Mouse (Mus musculus): Measurements from ENCODE around the gene 9930104L06Rik.

9930104L06Rik gene

GRCm38 (mm10) chr4:124962576-124962975 lies 25.7 kb downstream of the 9930104L06Rik start:
- no peak for DNase-seq

- no peak for DNase-seq
These were observed 28.2 kb downstream of the 9930104L06Rik start for GRCm38 (mm10) chr4:124964912-124965599.

- DNase-seq, result no peak
These were observed 31.9 kb downstream of the 9930104L06Rik start for GRCm38 (mm10) chr4:124968711-124969110.

GRCm38 (mm10) chr4:124969219-124969848 lies 32.5 kb downstream of the 9930104L06Rik start:
- DNase-seq, result no peak

- no peak for DNase-seq
These were observed 33.3 kb downstream of the 9930104L06Rik start for GRCm38 (mm10) chr4:124970194-124970593.

GRCm38 (mm10) chr4:124970677-124971076 lies 33.8 kb downstream of the 9930104L06Rik start:
- no peak for DNase-seq

- no peak for DNase-seq
These were observed 34.2 kb downstream of the 9930104L06Rik start for GRCm38 (mm10) chr4:124971094-124971493.

GRCm38 (mm10) chr4:124972316-124972715 lies 35.5 kb downstream of the 9930104L06Rik start:
- no peak for DNase-seq

GRCm38 (mm10) chr4:124973296-124973695 lies 36.4 kb downstream of the 9930104L06Rik start:
- DNase-seq, result no peak

- DNase-seq, result peak; percentile 50
These were observed 41.4 kb downstream of the 9930104L06Rik start for GRCm38 (mm10) chr4:124978201-124978600.

GRCm38 (mm10) chr4:124983893-124984526 lies 47.2 kb downstream of the 9930104L06Rik start:
- DNase-seq, result peak; percentile 12

- peak; percentile 20 for DNase-seq
These were observed 48.2 kb downstream of the 9930104L06Rik start for GRCm38 (mm10) chr4:124984871-124985670.

GRCm38 (mm10) chr4:124985671-124986602 lies 49.1 kb downstream of the 9930104L06Rik start, which contains the start of gene Rspo1:
Gene Rspo1 (plus strand): TSS chr4:124986430.
- peak; percentile 20 for DNase-seq

GRCm38 (mm10) chr4:124986739-124987710 lies 50.2 kb downstream of the 9930104L06Rik start:
- no peak for DNase-seq

- DNase-seq, result no peak
These were observed 50.9 kb downstream of the 9930104L06Rik start for GRCm38 (mm10) chr4:124987711-124988097.

- DNase-seq, result no peak
These were observed 51.5 kb downstream of the 9930104L06Rik start for GRCm38 (mm10) chr4:124988382-124988781.

GRCm38 (mm10) chr4:124989787-124990253 lies 53.0 kb downstream of the 9930104L06Rik start:
- no peak for DNase-seq

- DNase-seq, result no peak
These were observed 53.5 kb downstream of the 9930104L06Rik start for GRCm38 (mm10) chr4:124990325-124990724.
